Mouse (Mus musculus) right cerebral cortex, adult 2 months (tissue): ENCODE results near the gene Hoxa11.

Experiments used
- DNase-seq, 2 experiments: peaks; one replicate each; pipeline ENCODE4 v3.0.0; 2021 to 2022; ENCODE audit warnings: low spot score in 2 of 2

Hoxa11 gene

DNA sequence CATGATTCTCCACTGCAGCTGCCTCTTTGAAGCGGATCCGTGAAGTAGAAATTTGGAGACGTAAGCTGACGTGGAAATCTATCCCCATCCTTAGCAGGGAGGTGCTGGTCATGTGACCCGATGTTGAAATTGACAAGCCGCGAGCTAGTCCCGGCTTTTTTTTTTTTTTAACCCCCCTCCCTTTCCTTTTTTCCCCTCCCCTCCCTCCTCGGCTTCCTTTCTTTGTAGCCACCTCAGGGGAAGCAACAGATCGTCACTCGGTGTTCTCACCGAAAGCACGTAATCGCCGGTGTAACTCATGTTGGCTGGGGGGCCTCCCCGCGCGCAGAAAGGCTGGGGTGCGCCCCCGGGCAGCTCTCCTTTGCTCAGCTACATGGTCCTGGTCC, at the start of gene Hoxa11:
Gene Hoxa11 (minus strand): TSS at position 54 of the 386 bp plus-strand sequence.
- no peak for DNase-seq

DNA sequence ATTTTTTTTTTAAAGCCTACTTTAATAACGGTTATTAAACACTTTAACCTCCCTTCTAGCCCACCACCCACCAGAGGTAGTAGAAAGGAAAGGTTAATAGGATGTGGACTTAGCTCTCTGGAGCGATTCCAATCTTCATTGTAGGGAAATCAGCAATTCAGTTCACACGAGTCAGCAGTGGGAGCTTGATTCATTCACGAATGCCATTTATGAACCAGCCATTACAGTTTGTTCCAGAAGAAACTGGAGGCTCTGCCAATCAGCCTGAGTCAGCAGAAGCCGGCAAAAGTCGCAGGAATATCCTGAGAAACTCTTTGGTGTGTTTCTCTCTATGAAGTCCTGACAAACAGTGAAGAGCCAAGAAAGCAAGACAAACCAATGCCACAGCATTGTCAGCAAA, 49.0 kb upstream of the Hoxa11 start:
- no peak for DNase-seq

DNA sequence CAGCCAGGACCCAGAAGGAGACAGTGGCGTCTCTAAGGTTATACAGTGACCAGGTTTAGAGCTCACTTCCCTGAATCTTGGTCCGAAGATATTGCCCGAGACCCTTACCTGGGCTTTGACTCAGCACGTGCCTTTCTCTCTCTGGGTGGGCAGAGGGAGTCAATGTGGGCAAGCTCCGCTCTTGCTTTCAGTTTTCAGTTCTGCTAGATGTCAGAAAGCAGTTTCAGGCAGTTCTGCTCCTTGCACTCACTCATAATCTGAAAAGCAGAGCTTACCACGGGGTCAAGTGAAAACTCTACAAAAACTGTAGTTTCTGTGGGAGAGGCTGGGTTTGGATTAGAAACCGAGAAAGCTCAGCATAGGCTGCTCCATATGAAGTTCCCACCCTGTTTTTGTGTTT, 46.7 kb upstream of the Hoxa11 start:
- DNase-seq, result no peak

DNA sequence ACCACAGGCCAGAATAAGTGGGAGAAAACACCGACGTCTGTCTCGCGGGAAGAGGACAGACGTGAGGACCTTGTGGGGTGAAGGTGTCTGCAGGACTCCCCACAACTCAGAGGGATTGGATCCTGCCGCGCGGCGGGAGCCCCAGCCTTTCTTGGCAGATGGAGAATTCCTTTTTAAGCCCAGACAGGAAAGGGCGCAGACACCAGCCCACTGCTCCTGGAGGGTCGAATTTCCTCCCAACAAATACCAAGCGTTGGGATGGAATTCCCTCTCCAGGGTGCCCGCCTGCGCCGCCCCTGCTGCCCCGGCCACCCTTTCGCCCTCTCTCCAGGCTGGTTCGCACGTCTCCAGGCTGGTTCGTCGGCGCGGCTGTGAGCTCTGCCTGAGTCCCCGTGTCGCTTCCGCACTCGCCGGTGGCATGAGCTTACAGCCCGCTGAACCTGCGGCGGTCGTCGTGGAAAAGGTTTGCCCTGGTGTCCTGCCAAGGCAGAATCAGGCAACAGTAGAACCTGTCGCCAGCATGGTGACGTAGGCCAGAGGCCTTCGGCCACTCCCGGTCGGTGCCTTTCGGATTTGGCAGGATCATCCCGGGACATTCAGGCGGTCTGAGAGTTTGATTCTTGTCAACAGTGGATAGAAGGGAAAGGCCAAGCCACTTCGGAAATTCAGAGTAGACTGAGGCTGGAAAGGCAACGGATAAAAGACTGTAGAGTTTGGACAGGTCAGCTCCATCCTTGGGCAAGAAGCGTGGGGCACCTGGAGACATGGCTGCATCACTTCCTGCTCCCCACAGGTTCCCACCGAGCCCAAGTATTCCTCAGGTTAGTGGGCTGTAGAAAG, 45.6 kb upstream of the Hoxa11 start:
- DNase-seq, result no peak

DNA sequence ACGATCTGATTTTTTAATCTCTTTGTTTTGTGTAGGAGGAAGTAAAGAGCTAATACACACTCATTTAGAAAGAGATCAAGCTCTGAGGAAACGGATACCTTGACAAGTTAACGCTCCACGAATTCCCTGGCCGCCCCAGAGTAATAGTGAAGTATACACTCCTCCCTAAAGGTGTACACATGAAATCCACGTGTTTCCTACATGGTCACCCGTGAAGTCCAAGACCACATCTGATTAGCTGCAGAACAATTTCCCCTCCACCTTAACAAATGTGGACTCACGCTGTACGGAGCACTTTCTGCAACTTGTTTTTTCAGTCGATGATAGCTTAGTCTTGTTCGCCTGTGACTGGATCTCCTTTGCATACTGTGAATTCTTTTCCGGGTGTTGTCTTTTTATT, 44.6 kb upstream of the Hoxa11 start:
- DNase-seq, result no peak

DNA sequence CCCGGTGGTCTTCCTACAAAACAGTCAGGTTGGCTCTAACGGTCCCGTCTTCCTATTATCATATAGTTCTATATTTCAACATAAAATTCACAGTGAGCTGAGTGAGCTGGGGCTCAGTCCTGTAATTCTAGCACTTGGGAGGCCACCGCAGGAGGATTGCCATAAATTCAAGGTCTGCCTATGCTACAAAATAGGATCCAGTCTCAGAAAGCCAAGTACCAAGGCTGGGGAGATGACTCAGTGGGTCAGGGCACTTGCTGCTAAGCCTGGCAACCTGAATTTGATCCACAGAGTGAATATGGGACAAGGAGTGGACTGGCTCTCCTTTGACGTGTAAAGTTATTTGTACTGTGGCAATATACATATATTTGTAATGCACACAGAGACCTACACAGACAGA, 38.3 kb upstream of the Hoxa11 start:
- DNase-seq, result no peak

DNA sequence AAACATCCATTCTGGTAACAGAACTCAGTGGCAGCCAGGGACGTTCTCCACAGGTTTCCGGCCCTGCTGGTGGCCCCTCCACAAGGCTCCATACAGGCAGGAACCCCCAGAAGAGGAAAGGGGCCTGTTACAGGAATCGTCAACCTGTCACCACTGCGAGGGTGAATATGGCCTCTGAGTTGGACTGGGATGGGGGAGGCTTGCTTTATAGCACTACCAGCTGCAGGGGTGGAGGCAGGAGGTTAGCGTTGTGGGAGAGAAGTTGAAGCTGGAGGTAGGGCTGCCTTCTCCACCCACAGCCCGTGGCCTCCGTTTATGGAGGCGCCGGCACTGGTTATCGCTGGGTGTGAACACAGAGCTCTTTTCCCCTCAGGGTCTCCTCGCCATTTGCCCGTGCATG, 35.5 kb upstream of the Hoxa11 start:
- DNase-seq, result no peak

DNA sequence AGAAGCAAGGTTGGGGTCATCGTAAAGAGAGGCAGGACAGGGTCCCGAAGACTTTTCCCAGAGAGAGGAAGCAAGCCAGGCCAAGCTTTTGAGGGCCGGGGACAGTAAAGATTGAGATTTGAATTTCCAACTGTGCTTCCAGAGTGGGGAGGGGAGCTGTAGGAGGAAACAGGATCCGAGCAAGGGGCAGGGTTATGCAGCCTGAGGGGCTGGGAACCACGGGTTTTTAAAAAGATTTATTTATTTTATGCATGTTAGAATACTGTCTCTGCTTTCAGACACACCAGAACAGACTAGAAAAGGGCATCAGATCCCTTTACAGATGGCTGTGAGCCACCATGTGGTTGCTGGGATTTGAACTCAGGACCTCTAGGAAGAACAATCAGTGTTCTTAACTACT, 31.3 kb upstream of the Hoxa11 start:
- DNase-seq, result no peak

DNA sequence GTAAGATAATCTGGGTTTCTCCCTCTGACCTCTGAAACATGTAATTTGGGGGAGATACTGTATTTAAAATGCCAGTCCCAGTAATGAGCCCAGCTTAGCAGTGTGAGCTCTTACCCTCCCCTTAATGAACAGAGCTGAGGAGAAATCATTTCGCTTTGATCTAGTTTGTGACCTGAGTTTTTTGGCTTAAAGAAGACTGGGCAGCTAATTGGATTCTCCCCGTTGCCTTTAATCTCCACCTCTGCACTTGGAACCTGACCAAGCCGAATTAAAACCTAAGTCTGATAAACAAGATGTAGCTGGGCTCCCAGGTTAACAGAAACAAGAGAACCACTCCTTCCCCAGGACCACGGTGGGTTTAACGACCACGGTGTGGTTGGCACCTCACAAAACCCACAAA, 30.8 kb upstream of the Hoxa11 start:
- no peak for DNase-seq

DNA sequence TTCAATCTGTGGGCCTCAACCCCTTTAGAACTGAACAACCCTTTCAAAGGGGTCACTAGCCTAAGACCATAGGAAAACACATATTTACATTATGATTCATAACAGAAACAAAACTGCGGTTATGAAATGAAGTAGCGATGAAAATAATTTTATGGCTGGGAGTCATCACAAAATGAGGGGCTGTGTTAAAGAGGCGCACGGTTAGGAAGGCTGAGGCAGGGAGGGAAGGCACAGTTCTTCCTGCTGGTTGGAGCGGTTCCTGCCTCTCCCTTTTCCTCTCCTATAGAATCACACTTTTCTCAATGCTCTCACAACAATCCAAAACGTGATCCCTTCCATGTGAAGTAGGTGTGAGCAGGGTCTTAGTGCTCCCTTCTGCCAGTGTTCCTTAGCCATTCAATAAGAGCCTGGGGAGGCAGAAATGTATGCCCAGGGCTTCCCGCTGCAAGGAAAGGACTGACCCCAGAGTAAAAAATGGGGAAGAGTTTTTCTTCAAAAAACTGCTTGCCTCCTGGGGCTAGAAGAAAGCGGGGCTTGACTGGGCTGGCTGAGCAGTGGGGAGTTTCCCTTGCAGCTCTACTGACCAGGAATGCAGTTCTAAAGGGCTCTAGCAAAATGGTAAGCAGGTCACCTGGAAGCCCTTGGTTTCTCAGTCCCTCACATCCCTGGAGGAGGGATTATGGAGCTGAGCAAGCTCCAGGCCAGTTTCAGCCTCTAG, 30.1 kb upstream of the Hoxa11 start:
- no peak for DNase-seq

DNA sequence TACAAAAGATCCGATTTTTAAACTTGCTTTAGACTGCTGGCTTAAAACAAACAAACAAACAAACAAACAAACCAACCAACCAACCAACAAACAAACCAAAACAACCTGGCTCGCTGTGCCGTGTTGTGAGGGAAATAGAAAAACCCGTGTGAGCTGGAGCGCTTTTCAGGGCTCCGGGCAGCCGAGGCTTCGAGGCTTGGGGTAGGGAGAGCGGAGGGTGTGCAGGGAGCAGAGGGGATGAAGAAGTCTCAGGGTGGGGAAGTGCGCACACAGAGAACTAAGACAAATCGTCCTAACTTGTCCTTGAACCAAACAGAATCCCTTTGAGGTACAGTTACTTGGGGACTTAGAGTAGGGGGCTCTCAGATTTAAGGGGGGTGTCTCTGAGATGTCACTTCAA, 29.0 kb upstream of the Hoxa11 start:
- no peak for DNase-seq

DNA sequence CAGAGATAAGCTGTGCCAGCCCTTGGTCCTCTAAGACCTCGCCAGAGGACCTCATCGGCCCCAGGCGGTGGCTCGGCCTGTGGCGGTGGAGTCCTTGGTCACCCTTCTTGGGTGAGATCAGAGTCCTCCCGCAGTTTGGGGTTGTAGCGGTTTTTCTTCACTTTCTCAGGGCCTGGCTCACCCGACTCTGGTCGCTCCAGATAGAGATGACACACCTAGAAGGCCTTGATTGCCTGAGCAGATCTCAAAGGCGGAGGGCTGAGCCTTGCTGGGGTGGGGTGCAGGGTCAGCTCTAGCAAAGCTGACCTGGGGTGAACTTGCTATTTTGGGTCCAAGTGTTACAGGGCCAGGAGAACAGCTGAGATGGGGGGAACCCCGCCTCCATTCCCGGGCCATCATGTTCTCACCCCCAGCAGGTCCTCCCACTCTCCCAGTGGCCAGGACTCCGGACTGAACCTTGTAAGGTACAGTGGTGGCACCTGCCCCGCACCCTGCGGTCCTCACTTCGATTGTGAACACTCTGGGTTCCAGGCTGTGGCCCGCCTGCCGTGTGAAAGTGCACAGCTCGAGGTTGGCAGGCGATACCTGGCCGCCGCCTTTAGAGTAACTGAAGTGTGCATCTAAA, 28.2 kb upstream of the Hoxa11 start:
- DNase-seq, result no peak

DNA sequence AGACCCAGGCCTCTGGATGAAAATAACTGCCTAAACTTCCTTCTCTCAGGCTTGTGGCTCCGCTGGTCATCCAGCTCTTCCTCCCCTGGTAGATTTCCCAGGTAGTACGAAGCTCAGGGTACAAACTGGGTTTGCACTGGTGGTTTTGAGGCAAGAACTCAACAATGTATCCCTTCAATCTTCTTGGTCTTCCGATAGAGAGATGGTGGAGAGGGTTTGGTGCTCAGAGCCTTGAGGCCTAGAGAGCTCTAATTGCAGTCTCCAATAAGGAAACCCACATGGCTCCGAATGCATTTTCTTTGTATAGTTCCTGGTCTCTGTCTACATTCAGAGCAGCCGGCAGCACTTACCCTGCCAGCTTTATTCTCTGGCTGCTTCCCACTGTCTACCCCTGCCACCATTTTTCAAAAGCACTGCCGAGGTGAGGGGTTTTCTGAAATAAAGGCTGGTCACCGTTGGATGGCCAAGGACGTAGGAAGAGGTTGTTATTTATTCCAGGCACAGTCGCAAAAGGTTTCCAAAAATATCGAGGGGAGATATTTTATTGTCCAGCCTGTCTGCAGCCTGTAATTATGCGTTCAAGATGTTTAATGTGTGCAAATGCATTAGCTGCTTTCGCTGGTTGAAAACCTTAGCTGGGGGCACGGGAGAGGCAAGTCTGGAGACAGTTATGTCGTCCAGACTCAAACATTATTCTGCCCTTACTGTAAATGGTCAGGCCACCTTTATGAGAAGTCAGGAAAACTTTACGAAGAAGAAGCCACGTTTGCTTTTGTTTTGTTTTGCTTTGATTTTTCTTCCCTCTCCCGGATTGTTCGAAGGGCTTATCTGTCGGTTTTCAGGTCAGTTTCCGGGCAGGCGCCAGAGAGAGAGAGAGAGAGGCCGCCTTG, 27.4 kb upstream of the Hoxa11 start:
- no peak for DNase-seq

DNA sequence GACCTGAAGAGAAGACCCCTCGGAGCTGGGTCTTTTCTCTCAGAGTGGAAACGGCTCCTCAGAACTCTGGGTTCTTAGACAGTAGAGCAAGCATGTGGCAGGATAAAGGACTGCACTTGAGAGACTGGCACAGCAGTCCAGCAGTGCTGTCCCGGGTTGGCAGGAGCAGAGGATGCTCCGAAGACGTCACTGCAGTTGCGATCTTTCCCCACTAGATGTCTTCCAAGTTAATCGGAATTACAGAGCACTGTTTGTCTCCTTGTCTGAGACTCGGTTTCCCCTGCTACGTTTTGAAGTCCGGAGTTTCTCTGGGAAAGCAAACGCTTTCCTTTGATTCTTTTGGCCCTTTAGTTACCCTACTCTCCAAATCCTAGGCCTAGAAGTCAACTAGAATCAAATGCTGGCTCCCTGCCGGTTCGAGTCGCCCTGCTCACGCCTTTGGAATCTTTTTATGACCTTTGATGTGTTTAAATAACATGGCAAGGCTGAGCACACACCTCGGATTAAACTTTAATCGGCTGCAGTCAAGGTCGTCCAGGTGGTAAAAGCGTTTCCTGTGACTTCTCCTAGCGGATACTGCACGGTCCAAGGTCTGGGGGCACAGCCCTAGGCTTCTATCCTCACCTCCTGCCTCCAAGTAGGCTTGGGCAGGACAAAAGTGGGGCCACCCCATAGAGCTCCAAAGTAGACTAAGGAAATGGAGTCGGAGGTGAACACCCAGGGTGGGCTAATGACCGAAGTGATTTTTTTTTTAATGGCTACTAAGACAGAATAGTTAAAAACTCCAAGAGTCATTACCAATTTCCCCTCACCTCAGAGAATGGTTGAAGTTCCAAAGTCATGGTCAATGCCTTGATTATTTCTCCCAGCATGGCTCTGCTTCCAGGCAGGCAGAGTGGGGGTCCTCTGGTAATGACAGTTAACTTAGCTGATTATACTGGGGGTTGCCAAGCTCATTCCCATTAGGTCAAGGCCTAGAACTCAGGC, 25.2 kb upstream of the Hoxa11 start:
- DNase-seq, result peak; percentile 74 to 75

DNA sequence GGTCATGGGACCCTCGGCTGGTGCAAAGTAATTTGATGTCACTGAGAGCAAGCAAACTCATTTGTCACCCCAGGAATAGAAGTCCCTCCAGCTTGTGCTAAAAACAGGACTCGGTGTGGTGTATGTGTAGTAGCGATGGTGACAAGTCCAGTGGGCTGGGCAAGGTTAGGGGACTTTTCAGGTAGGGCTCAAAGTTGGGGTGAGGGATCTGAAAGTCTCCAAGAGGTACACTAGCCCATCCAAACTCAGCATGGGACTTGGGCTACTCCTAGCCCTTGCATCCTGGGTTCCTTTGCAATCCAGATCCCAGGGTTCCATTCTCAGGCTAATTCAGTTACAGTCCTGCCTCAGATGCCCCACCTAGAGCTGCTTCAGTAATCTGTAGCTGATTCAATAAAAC, 23.1 kb upstream of the Hoxa11 start:
- no peak for DNase-seq

DNA sequence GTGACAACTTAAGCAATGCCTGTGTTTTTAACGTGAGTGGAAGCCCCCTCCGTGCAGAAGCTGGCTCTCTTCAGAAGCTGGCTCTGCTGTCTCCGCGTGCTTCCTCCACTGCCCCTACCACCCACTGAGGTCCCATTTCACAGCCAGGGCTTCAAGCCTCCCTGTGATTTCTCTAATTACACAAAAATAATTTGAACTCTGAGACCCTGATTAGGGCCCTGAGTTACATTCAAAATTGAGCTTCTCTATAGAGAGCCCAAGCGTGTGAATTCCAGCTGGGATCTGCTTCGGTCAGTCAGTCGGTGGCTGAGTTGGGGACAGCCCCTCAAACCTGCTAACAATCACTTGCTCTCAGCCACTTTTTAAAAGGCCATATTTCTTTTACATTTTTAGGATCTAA, 22.7 kb upstream of the Hoxa11 start:
- no peak for DNase-seq

DNA sequence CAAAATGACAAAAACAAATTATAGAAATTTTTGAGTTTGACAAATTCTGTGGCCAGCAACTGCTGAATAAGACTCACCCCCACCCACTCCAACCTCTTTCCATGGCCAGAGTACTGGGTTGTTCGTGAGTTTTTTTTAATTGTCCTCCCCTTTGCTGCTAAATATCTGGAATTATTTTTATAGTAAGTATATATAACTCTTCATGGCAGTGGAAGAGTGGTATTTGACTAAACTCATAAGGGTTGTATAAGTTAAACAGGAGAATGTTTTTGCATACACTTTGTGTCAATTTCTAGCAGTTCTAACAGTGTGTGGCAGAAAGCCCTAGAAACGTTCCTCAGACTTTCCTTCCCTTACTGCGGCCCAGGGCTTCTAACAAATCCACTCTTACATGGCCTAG, 22.1 kb upstream of the Hoxa11 start:
- DNase-seq, result no peak

DNA sequence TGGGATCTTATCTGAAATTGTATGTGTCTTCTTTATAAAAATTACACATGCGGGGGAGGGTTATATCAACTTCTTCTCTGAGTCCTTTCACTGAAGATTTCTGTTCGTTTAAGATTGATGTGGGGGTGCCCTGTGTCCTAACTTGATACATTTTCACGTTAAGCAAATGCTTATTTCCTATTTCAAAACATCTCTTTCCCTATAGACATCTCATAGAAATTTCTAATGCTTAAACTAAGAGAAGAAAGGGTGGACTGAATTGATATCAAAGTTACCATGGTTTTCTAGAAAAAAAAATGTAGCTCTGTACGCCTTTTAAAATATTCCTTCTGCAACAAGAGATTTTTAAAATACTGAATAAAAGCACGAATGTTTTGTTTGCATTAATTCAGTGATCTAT, 21.6 kb upstream of the Hoxa11 start:
- DNase-seq, result peak in 1 of 2 experiments; percentile 1

DNA sequence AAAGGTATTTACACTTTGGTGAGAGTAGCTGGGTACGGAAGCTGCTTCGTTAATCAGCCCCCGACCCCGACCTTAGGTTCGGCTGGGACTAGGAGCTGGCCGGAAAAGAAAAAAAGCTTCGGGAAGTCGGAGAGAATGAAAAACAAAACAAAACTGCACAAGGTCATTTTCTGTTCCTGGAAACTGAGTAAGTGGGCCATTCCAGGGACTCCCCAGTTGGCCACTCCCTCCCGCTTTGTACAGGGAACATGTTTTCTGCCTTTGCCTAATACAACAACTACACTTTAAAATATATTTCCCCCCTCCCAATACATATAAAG, 21.0 kb upstream of the Hoxa11 start:
- DNase-seq, result no peak

DNA sequence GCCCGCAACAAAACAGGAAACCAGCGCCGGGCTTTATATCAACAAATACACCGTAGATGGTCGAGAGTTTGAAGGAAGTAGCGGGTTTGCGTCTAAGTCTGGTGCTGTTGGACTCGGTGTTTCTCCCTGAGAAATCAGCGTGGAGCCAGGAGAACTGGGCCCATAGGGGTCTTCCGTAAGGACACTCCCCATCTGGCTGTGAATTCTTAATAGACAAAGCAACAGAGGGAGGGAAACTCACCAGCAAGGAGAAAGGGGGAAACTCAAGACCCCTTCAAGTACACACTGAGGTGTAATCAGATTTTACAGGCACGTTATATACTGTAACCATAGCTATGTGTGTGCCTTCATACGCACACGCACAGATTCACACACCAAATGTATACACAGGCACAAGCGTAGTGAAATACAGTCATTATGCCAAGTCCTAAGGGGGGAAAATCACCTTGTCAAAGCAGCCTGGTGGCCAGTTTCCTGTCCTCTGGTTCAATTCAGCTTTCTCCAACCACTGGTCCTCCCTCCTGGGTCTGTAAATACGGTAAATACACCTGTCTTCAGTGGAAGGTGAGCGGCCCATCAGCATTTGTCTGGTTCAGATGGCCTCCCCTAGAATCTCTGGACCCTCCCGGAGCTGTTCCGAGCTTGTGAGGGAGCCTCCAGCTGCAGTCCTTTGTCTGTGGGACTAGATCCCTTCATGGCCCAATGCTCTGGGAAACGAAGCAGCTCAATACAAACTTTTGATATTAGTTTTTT, 20.5 kb upstream of the Hoxa11 start:
- DNase-seq, result no peak
